Mouse (Mus musculus) MEL (cell line): ENCODE results near the gene Nrp1. TPM values are rescaled to one million over a fixed set of nuclear protein-coding genes. Genes with fewer than 3 reads are reported as not detected.

ENCODE experiments used
- DNase-seq: peaks from one replicate; pipeline ENCODE4 v3.0.0; 2011; ENCODE audit warnings: low read depth, low spot score
- H3K27ac ChIP-seq: 2 replicates; pipeline ENCODE4 v1.5.1; 2012; ENCODE audit warnings: low read depth, mild to moderate bottlenecking, control low read depth, low read length, moderate library complexity; ENCODE audit not compliant: control insufficient read depth
- H3K27me3 ChIP-seq, 2 experiments: fragments of 150-350 bp in 1 of 2; sonication (generic) in 1 of 2; 2 replicates each; pipeline ENCODE4 v1.6.1; 2012; ENCODE audit warnings: low read length in 2 of 2, mild to moderate bottlenecking in 2 of 2, improper control_type of control experiment in 1 of 2, moderate library complexity in 1 of 2; ENCODE audit not compliant: insufficient read depth in 2 of 2, control insufficient read depth in 1 of 2
- H3K36me3 ChIP-seq, 2 experiments: 2 replicates each; pipeline ENCODE4 v1.6.1; 2012 to 2014; ENCODE audit warnings: low read length in 2 of 2, improper control_type of control experiment in 1 of 2, inconsistent platforms in 1 of 2, mild to moderate bottlenecking in 1 of 2; ENCODE audit not compliant: insufficient read depth in 2 of 2, control insufficient read depth in 1 of 2
- H3K4me1 ChIP-seq, 2 experiments: fragments of 150-350 bp in 1 of 2; sonication (generic) in 1 of 2; 2 replicates each; pipeline ENCODE4 v1.6.1; 2012; ENCODE audit warnings: low read length in 2 of 2, improper control_type of control experiment in 1 of 2, mild to moderate bottlenecking in 1 of 2; ENCODE audit not compliant: insufficient read depth in 2 of 2, control insufficient read depth in 1 of 2
- H3K4me3 ChIP-seq, 2 experiments: fragments of 150-350 bp in 1 of 2; sonication (generic) in 1 of 2; 2 replicates each; pipeline ENCODE4 v1.5.1; 2012; ENCODE audit warnings: low read depth in 2 of 2, low read length in 2 of 2, mild to moderate bottlenecking in 2 of 2, moderate library complexity in 2 of 2, control low read depth in 1 of 2, improper control_type of control experiment in 1 of 2; ENCODE audit not compliant: control insufficient read depth in 1 of 2, insufficient read depth in 1 of 2
- H3K79me2 ChIP-seq: 2 replicates; pipeline ENCODE4 v1.6.1; 2012; ENCODE audit warnings: mild to moderate bottlenecking, low read length, moderate library complexity; ENCODE audit not compliant: control insufficient read depth, poor library complexity, insufficient read depth
- H3K9ac ChIP-seq: 2 replicates; pipeline ENCODE4 v1.6.1; 2012; ENCODE audit warnings: low read depth, mild to moderate bottlenecking, control low read depth, low read length, moderate library complexity; ENCODE audit not compliant: control insufficient read depth, poor library complexity, severe bottlenecking
- H3K9me3 ChIP-seq: fragments of 150-350 bp; sonication (generic); replicated peaks from 2 replicates; pipeline ENCODE4 v1.6.1; 2012; ENCODE audit warnings: mild to moderate bottlenecking, low read length, improper control_type of control experiment, moderate library complexity; ENCODE audit not compliant: insufficient read depth
- CTCF ChIP-seq, 3 experiments: IDR thresholded peaks in 2 of 3; conservative IDR thresholded peaks in 1 of 3; 2 replicates each; pipeline ENCODE4 v1.5.1; 2011 to 2012; ENCODE audit warnings: low read length in 3 of 3, low read depth in 2 of 3, mild to moderate bottlenecking in 2 of 3, improper control_type of control experiment in 1 of 3, inconsistent platforms in 1 of 3, mixed read lengths in 1 of 3, moderate library complexity in 1 of 3; ENCODE audit not compliant: control insufficient read depth in 1 of 3, insufficient read depth in 1 of 3, poor library complexity in 1 of 3, severe bottlenecking in 1 of 3
- ELF1 ChIP-seq: IDR thresholded peaks from 2 replicates; pipeline ENCODE4 v1.6.1; 2014; ENCODE audit warnings: low read depth, mild to moderate bottlenecking, inconsistent platforms, low read length, improper control_type of control experiment, moderate library complexity
- ETS1 ChIP-seq: IDR thresholded peaks from 2 replicates; pipeline ENCODE4 v1.6.1; 2012; ENCODE audit warnings: low read depth, mild to moderate bottlenecking, inconsistent platforms, low read length, improper control_type of control experiment, moderate library complexity
- GABPA ChIP-seq: IDR thresholded peaks from 2 replicates; pipeline ENCODE4 v1.6.1; 2012; ENCODE audit warnings: low read depth, mild to moderate bottlenecking, inconsistent platforms, low read length, improper control_type of control experiment, moderate library complexity
- MAZ ChIP-seq: IDR thresholded peaks from 2 replicates; pipeline ENCODE4 v1.6.1; 2012; ENCODE audit warnings: low read depth, mild to moderate bottlenecking, inconsistent platforms, low read length, improper control_type of control experiment
- MEF2A ChIP-seq: IDR thresholded peaks from 2 replicates; pipeline ENCODE4 v1.6.1; 2014; ENCODE audit warnings: low read depth, mild to moderate bottlenecking, inconsistent platforms, low read length, improper control_type of control experiment; ENCODE audit not compliant: poor library complexity, insufficient replicate concordance, severe bottlenecking; ENCODE audit errors: extremely low read depth
- MYC ChIP-seq: IDR thresholded peaks from 2 replicates; pipeline ENCODE4 v1.6.1; 2011; ENCODE audit warnings: low read depth, mild to moderate bottlenecking, low read length, improper control_type of control experiment, moderate library complexity
- NRF1 ChIP-seq: IDR thresholded peaks from 2 replicates; pipeline ENCODE4 v1.6.1; 2014; ENCODE audit warnings: low read depth, mild to moderate bottlenecking, inconsistent platforms, low read length, improper control_type of control experiment, moderate library complexity; ENCODE audit not compliant: poor library complexity, insufficient read depth, severe bottlenecking
- POLR2A ChIP-seq, 2 experiments: IDR thresholded peaks; 2 replicates each; pipeline ENCODE4 v1.6.1; 2011 to 2012; ENCODE audit warnings: low read length in 2 of 2, mild to moderate bottlenecking in 2 of 2, control low read depth in 1 of 2, improper control_type of control experiment in 1 of 2, low read depth in 1 of 2, moderate library complexity in 1 of 2; ENCODE audit not compliant: control insufficient read depth in 1 of 2, insufficient read depth in 1 of 2, poor library complexity in 1 of 2
- POLR2AphosphoS2 ChIP-seq: IDR thresholded peaks from 2 replicates; pipeline ENCODE4 v1.6.1; 2011; ENCODE audit warnings: low read length, improper control_type of control experiment
- POLR2AphosphoS5 ChIP-seq: IDR thresholded peaks from 2 replicates; pipeline ENCODE4 v1.6.1; 2012; ENCODE audit warnings: low read depth, borderline replicate concordance, mild to moderate bottlenecking, inconsistent platforms, low read length, moderate library complexity, mixed read lengths
- RCOR1 ChIP-seq: IDR thresholded peaks from 2 replicates; pipeline ENCODE4 v1.6.1; 2012; ENCODE audit warnings: low read depth, mild to moderate bottlenecking, inconsistent platforms, low read length, improper control_type of control experiment
- SIN3A ChIP-seq: IDR thresholded peaks from 2 replicates; pipeline ENCODE4 v1.6.1; 2012; ENCODE audit warnings: low read length, improper control_type of control experiment, inconsistent platforms
- SMC3 ChIP-seq: IDR thresholded peaks from 2 replicates; pipeline ENCODE4 v1.6.1; 2011; ENCODE audit warnings: low read depth, low read length, improper control_type of control experiment
- TAL1 ChIP-seq: IDR thresholded peaks from 2 replicates; pipeline ENCODE4 v1.6.1; 2012; ENCODE audit warnings: mild to moderate bottlenecking, inconsistent platforms, low read length, moderate library complexity, mixed read lengths
- TBP ChIP-seq: IDR thresholded peaks from 2 replicates; pipeline ENCODE4 v1.8.0; 2011; ENCODE audit warnings: low read depth, low read length, improper control_type of control experiment
- TCF12 ChIP-seq: IDR thresholded peaks from 2 replicates; pipeline ENCODE4 v1.6.1; 2014; ENCODE audit warnings: low read depth, mild to moderate bottlenecking, inconsistent platforms, low read length, improper control_type of control experiment, moderate library complexity
- UBTF ChIP-seq: IDR thresholded peaks from 2 replicates; pipeline ENCODE4 v1.6.1; 2012; ENCODE audit warnings: low read depth, mild to moderate bottlenecking, inconsistent platforms, low read length, improper control_type of control experiment, moderate library complexity, borderline replicate concordance; ENCODE audit not compliant: insufficient read depth
- USF2 ChIP-seq, 2 experiments: IDR thresholded peaks; 2 replicates each; pipeline ENCODE4 v1.6.1; 2011 to 2012; ENCODE audit warnings: improper control_type of control experiment in 2 of 2, low read length in 2 of 2, borderline replicate concordance in 1 of 2, inconsistent platforms in 1 of 2, low read depth in 1 of 2, mild to moderate bottlenecking in 1 of 2; ENCODE audit not compliant: insufficient read depth in 1 of 2
- ZC3H11A ChIP-seq: IDR thresholded peaks from 2 replicates; pipeline ENCODE4 v1.6.1; 2012; ENCODE audit warnings: low read depth, mild to moderate bottlenecking, inconsistent platforms, low read length, improper control_type of control experiment
- ZNF384 ChIP-seq: IDR thresholded peaks from 2 replicates; pipeline ENCODE4 v1.6.1; 2012; ENCODE audit warnings: low read depth, mild to moderate bottlenecking, inconsistent platforms, low read length, improper control_type of control experiment
- polyA plus RNA-seq, 2 experiments: library from polyadenylated mRNA; stranded (reverse) in 1 of 2; unstranded in 1 of 2; fragments of >175 nt in 1 of 2; fragments of >200 nt in 1 of 2; gene quantifications; 2 replicates each; pipeline versions ENCODE4 v1.2.1 to v1.2.4; 2012; ENCODE audit warnings: low replicate concordance in 2 of 2, low read depth in 1 of 2; ENCODE audit not compliant: insufficient read length in 2 of 2, insufficient read depth in 1 of 2, missing spikeins in 1 of 2
- total RNA-seq: library from RNA; depleted of rRNA; stranded (reverse); fragments of 300-350 nt; gene quantifications from 2 replicates; pipeline ENCODE4 v1.2.3, GENCODE M21; 2012

Nrp1 gene
- total and polyA plus RNA-seq, 3 experiments: not detected

- H3K36me3 ChIP-seq: no peaks in the 10 kb centered on the region
- no peaks in the 10 kb centered on the region for H3K4me1 ChIP-seq
- no peak overlapping the region for H3K9ac ChIP-seq
- H3K4me3 ChIP-seq: no peak overlapping the region
- TF ChIP-seq TAL1: no peak
- no peaks in the 10 kb centered on the region for H3K27me3 ChIP-seq
- no peaks in the 10 kb centered on the region for H3K9me3 ChIP-seq
- DNase-seq: no peak
- no peak overlapping the region for H3K27ac ChIP-seq
- no peaks in the 10 kb centered on the region for H3K79me2 ChIP-seq
Observed at GRCm38 (mm10) chr8:128351211-128351610, 7.2 kb upstream of the Nrp1 start.

GRCm38 (mm10) chr8:128352821-128353220 is 5.6 kb upstream of the Nrp1 start:
- TF ChIP-seq SIN3A (no peak), MEF2A (no peak), ELF1 (no peak), POLR2AphosphoS5 (no peak), NRF1 (no peak), UBTF (no peak), MAZ (no peak), SMC3 (no peak), CTCF (IDR thresholded peaks at IDR 0.05 in 2 of 3, conservative IDR thresholded peaks at IDR 0.05 in 1 of 3; ENCODE audit: control insufficient read depth in 1 of 3, insufficient read depth in 1 of 3, low read depth in 2 of 3, low read length in 3 of 3, poor library complexity in 1 of 3, severe bottlenecking in 1 of 3) (no peak), RCOR1 (no peak), POLR2A (IDR thresholded peaks at IDR 0.05; ENCODE audit: control insufficient read depth in 1 of 2, insufficient read depth in 1 of 2, low read depth in 1 of 2, low read length in 2 of 2, poor library complexity in 1 of 2) (no peak), GABPA (no peak), ZNF384 (no peak), POLR2AphosphoS2 (no peak), MYC (no peak), TBP (no peak), TCF12 (no peak), ZC3H11A (no peak), USF2 (IDR thresholded peaks at IDR 0.05; ENCODE audit: borderline replicate concordance in 1 of 2, insufficient read depth in 1 of 2, low read depth in 1 of 2, low read length in 2 of 2) (no peak), ETS1 (no peak)
- TF ChIP-seq, all 39 proteins: peak for 0
- no peaks in the 10 kb centered on the region for H3K27me3 ChIP-seq
- no peak overlapping the region for H3K9ac ChIP-seq
- DNase-seq: no peak
- H3K79me2 ChIP-seq: no peaks in the 10 kb centered on the region
- H3K36me3 ChIP-seq: no peaks in the 10 kb centered on the region
- H3K9me3 ChIP-seq: no peaks in the 10 kb centered on the region
- no peaks in the 10 kb centered on the region for H3K4me1 ChIP-seq
- no peak overlapping the region for H3K4me3 ChIP-seq
- no peak overlapping the region for H3K27ac ChIP-seq
